Mouse (Mus musculus): ENCODE measurements at regions not wholly inside any gene's neighbourhood (a gene's known extent, or its start where the extent isn't known, plus 50 kb on each side); places are given as distances from the start of the nearest gene placed in this dataset.

- no peak for DNase-seq
- 84% methylated on average over 4 of the region's 4 CpGs for whole genome bisulfite sequencing
Measured at GRCm38 (mm10) chr12:106177302-106177701, 167.3 kb downstream of the Vrk1 start.

GRCm38 (mm10) chr12:106177861-106178260, 167.8 kb downstream of the Vrk1 start:
- Histone ChIP-seq H3K27ac (ENCODE audit: insufficient read depth, low read length) (no peak overlapping the region), H3K4me1 (ENCODE audit: control insufficient read depth, insufficient read depth, low read length) (peaks cover 9% of the 10 kb centered on the region; the same call in 1 of the 2 replicates), H3K27me3 (ENCODE audit: control insufficient read depth, insufficient read depth, low read length) (no peaks in the 10 kb centered on the region; the same call in 1 of the 2 replicates), H3K4me3 (replicated peaks; ENCODE audit: insufficient read depth, low read depth, low read length) (no peak overlapping the region)
- no peak for DNase-seq
- WGBS, result 79% methylated on average over 3 of the region's 3 CpGs
- TF ChIP-seq POLR2A (IDR thresholded peaks at IDR 0.05; ENCODE audit: borderline replicate concordance, insufficient read depth, low read length), result no peak
- no peak for TF ChIP-seq CTCF (IDR thresholded peaks at IDR 0.05; ENCODE audit: borderline replicate concordance, insufficient read depth, low read depth, low read length)

More at GRCm38 (mm10) chr12:106177302-106177701, 167.3 kb downstream of the Vrk1 start:
- no peak overlapping the region for H3K4me3 ChIP-seq (replicated peaks; ENCODE audit: insufficient read depth, low read depth, low read length)
- H3K4me1 ChIP-seq (ENCODE audit: control insufficient read depth, insufficient read depth, low read length), result peaks cover 9% of the 10 kb centered on the region; the same call in 1 of the 2 replicates
- TF ChIP-seq CTCF (IDR thresholded peaks at IDR 0.05; ENCODE audit: borderline replicate concordance, insufficient read depth, low read depth, low read length) (no peak), POLR2A (IDR thresholded peaks at IDR 0.05; ENCODE audit: borderline replicate concordance, insufficient read depth, low read length) (no peak)
- no peak overlapping the region for H3K27ac ChIP-seq (ENCODE audit: insufficient read depth, low read length)
- no peaks in the 10 kb centered on the region; the same call in 1 of the 2 replicates for H3K27me3 ChIP-seq (ENCODE audit: control insufficient read depth, insufficient read depth, low read length)

GRCm38 (mm10) chr12:106178688-106179205, 168.7 kb downstream of the Vrk1 start:
- TF ChIP-seq POLR2A (IDR thresholded peaks at IDR 0.05; ENCODE audit: borderline replicate concordance, insufficient read depth, low read length) (no peak), CTCF (IDR thresholded peaks at IDR 0.05; ENCODE audit: borderline replicate concordance, insufficient read depth, low read depth, low read length) (no peak)
- whole genome bisulfite sequencing, result 32% methylated on average over 11 of the region's 11 CpGs
- DNase-seq, result no peak
- peaks cover 9% of the 10 kb centered on the region; the same call in 1 of the 2 replicates for H3K4me1 ChIP-seq (ENCODE audit: control insufficient read depth, insufficient read depth, low read length)
- no peak overlapping the region for H3K27ac ChIP-seq (ENCODE audit: insufficient read depth, low read length)
- no peak overlapping the region for H3K4me3 ChIP-seq (replicated peaks; ENCODE audit: insufficient read depth, low read depth, low read length)
- H3K27me3 ChIP-seq (ENCODE audit: control insufficient read depth, insufficient read depth, low read length), result no peaks in the 10 kb centered on the region; the same call in 1 of the 2 replicates

- 87% methylated on average over 7 of the region's 7 CpGs for WGBS
- no peaks in the 10 kb centered on the region for H3K27me3 ChIP-seq (ENCODE audit: control insufficient read depth, insufficient read depth, low read length)
- TF ChIP-seq CTCF (IDR thresholded peaks at IDR 0.05; ENCODE audit: borderline replicate concordance, insufficient read depth, low read depth, low read length) (no peak), POLR2A (IDR thresholded peaks at IDR 0.05; ENCODE audit: borderline replicate concordance, insufficient read depth, low read length) (no peak)
- no peak overlapping the region for H3K27ac ChIP-seq (ENCODE audit: insufficient read depth, low read length)
- H3K4me3 ChIP-seq (replicated peaks; ENCODE audit: insufficient read depth, low read depth, low read length), result no peak overlapping the region
- no peak for DNase-seq
- peaks cover 23% of the 10 kb centered on the region for H3K4me1 ChIP-seq (ENCODE audit: control insufficient read depth, insufficient read depth, low read length)
Measured at GRCm38 (mm10) chr12:106182923-106183322, 172.9 kb downstream of the Vrk1 start.

GRCm38 (mm10) chr12:106183973-106184372, 173.9 kb downstream of the Vrk1 start:
- H3K27ac ChIP-seq (ENCODE audit: insufficient read depth, low read length), result no peak overlapping the region
- H3K4me1 ChIP-seq (ENCODE audit: control insufficient read depth, insufficient read depth, low read length), result peaks cover 23% of the 10 kb centered on the region
- 97% methylated on average over 5 of the region's 5 CpGs for WGBS
- no peak overlapping the region for H3K4me3 ChIP-seq (replicated peaks; ENCODE audit: insufficient read depth, low read depth, low read length)
- TF ChIP-seq POLR2A (IDR thresholded peaks at IDR 0.05; ENCODE audit: borderline replicate concordance, insufficient read depth, low read length) (no peak), CTCF (IDR thresholded peaks at IDR 0.05; ENCODE audit: borderline replicate concordance, insufficient read depth, low read depth, low read length) (no peak)
- DNase-seq, result no peak
- no peaks in the 10 kb centered on the region for H3K27me3 ChIP-seq (ENCODE audit: control insufficient read depth, insufficient read depth, low read length)

GRCm38 (mm10) chr12:106185398-106186077, 175.5 kb downstream of the Vrk1 start:
- peak; percentile 88 to 94 for DNase-seq
- Histone ChIP-seq H3K4me1 (ENCODE audit: control insufficient read depth, insufficient read depth, low read length) (peaks cover 23% of the 10 kb centered on the region), H3K27me3 (ENCODE audit: control insufficient read depth, insufficient read depth, low read length) (no peaks in the 10 kb centered on the region), H3K4me3 (replicated peaks; ENCODE audit: insufficient read depth, low read depth, low read length) (peak overlapping the region; percentile 39), H3K27ac (ENCODE audit: insufficient read depth, low read length) (peak overlapping the region; percentile 81)
- TF ChIP-seq CTCF (IDR thresholded peaks at IDR 0.05; ENCODE audit: borderline replicate concordance, insufficient read depth, low read depth, low read length), result no peak
- peak; percentile 21; the same call in 1 of the 2 replicates for TF ChIP-seq POLR2A (IDR thresholded peaks at IDR 0.05; ENCODE audit: borderline replicate concordance, insufficient read depth, low read length)
- WGBS, result 12% methylated on average over 18 of the region's 18 CpGs

GRCm38 (mm10) chr12:106186501-106186900, 176.5 kb downstream of the Vrk1 start:
- no peak for TF ChIP-seq CTCF (IDR thresholded peaks at IDR 0.05; ENCODE audit: borderline replicate concordance, insufficient read depth, low read depth, low read length)
- Histone ChIP-seq H3K4me3 (replicated peaks; ENCODE audit: insufficient read depth, low read depth, low read length) (no peak overlapping the region), H3K27ac (ENCODE audit: insufficient read depth, low read length) (peak overlapping the region; percentile 81; the same call in 1 of the 2 replicates), H3K4me1 (ENCODE audit: control insufficient read depth, insufficient read depth, low read length) (peaks cover 23% of the 10 kb centered on the region), H3K27me3 (ENCODE audit: control insufficient read depth, insufficient read depth, low read length) (no peaks in the 10 kb centered on the region)
- DNase-seq, result peak; percentile 36 to 46
- 88% methylated on average over 10 of the region's 10 CpGs for WGBS

GRCm38 (mm10) chr12:106191771-106192170, 181.7 kb downstream of the Vrk1 start:
- peak overlapping the region; percentile 13; the same call in 1 of the 2 replicates for H3K27ac ChIP-seq (ENCODE audit: insufficient read depth, low read length)
- peak; percentile 67 to 82 for DNase-seq
- no peaks in the 10 kb centered on the region; the same call in 1 of the 2 replicates for H3K4me1 ChIP-seq (ENCODE audit: control insufficient read depth, insufficient read depth, low read length)
- no peaks in the 10 kb centered on the region for H3K27me3 ChIP-seq (ENCODE audit: control insufficient read depth, insufficient read depth, low read length)
- 25% methylated on average over 7 of the region's 7 CpGs for WGBS
- no peak for TF ChIP-seq CTCF (IDR thresholded peaks at IDR 0.05; ENCODE audit: borderline replicate concordance, insufficient read depth, low read depth, low read length)
- no peak for TF ChIP-seq POLR2A (IDR thresholded peaks at IDR 0.05; ENCODE audit: borderline replicate concordance, insufficient read depth, low read length)
- H3K4me3 ChIP-seq (replicated peaks; ENCODE audit: insufficient read depth, low read depth, low read length), result no peak overlapping the region

Data from cerebellum, adult 2 months (tissue).